In genomic region chr13:102933702-102934101, GRCm38 (mm10) we compare ENCODE assay signal across 11 mouse cellular contexts.
DNase-seq lines count a peak whose midpoint lies in the region; ATAC-seq and TF ChIP-seq lines count a peak whose summit lies in the region.
"Had no signal": no experiment of that assay in that cellular context is flagged by ENCODE, and none has a peak within 500 bp of the region (broad histone marks: within the 10 kb centered on the region; RNA-seq: fewer than 3 reads in every experiment).

No protein-coding gene starts in this region.

- no peak overlapping the region for H3K9ac ChIP-seq in heart, embryonic 12.5 days
- H3K9ac ChIP-seq in heart, postnatal 0 days (replicated peaks; ENCODE audit: low read depth, low read length), result no peak overlapping the region
- H3K9ac ChIP-seq: midbrain, embryonic 13.5 days had no signal

- H3K27ac ChIP-seq in heart, embryonic 12.5 days (ENCODE audit: poor library complexity, severe bottlenecking), result no peak overlapping the region
- peak overlapping the region; percentile 12; the same call in 1 of the 2 replicates for H3K27ac ChIP-seq in heart, postnatal 0 days (ENCODE audit: low read depth)
- H3K27ac ChIP-seq: midbrain, embryonic 13.5 days had no signal

- H3K4me2 ChIP-seq in heart, embryonic 12.5 days, result no peak overlapping the region
- H3K4me2 ChIP-seq in heart, postnatal 0 days (ENCODE audit: low read depth, low read length), result no peak overlapping the region
- H3K4me2 ChIP-seq: liver, embryonic 11.5 days; midbrain, embryonic 13.5 days had no signal

- no peak overlapping the region for H3K4me3 ChIP-seq in heart, embryonic 12.5 days
- no peak overlapping the region for H3K4me3 ChIP-seq in heart, postnatal 0 days (ENCODE audit: low read depth, low read length)
- H3K4me3 ChIP-seq: midbrain, embryonic 13.5 days had no signal

- TF ChIP-seq EP300 in heart, postnatal 0 days (IDR thresholded peaks at IDR 0.05; ENCODE audit: low read depth), result no peak

- H3K4me1 ChIP-seq in heart, embryonic 12.5 days (replicated peaks), result peaks cover 21% of the 10 kb centered on the region; the same call in 1 of the 2 replicates
- peaks cover 19% of the 10 kb centered on the region for H3K4me1 ChIP-seq in heart, postnatal 0 days (ENCODE audit: control insufficient read depth, insufficient read depth)

- no peaks in the 10 kb centered on the region for H3K27me3 ChIP-seq in heart, embryonic 12.5 days (replicated peaks)
- H3K27me3 ChIP-seq in heart, postnatal 0 days (ENCODE audit: control insufficient read depth, insufficient read depth, low read length), result no peaks in the 10 kb centered on the region
- H3K27me3 ChIP-seq: midbrain, embryonic 13.5 days had no signal

- no peak for TF ChIP-seq CTCF in heart, postnatal 0 days (IDR thresholded peaks at IDR 0.05; ENCODE audit: low read depth)

- peak; percentile 94 for DNase-seq in heart, adult 11 months
- DNase-seq in Muller cell, postnatal 12 days (ENCODE audit: inconsistent ontology term), result peak; percentile 90
- DNase-seq in cerebellum, adult 8-10 months, result peak; percentile 12
- no peak for DNase-seq in heart, postnatal 0 days (ENCODE audit: low spot score)
- no peak for DNase-seq in urinary bladder, postnatal 14 days (ENCODE audit: low spot score)
- DNase-seq in kidney, postnatal 36 days, result no peak
- DNase-seq: kidney, adult 9 months had no signal

- WGBS in heart, embryonic 12.5 days, result 92% methylated on average over 5 of the region's 5 CpGs
- 59% methylated on average over 5 of the region's 5 CpGs for WGBS in heart, postnatal 0 days

- ATAC-seq in heart, embryonic 12.5 days (ENCODE audit: insufficient number of reproducible peaks, low FRiP score), result no peak
- ATAC-seq in heart, postnatal 0 days (ENCODE audit: insufficient read depth, low read depth), result peak; percentile 41; the same call in 1 of the 2 replicates
- no peak for ATAC-seq in inflammation-experienced regulatory T-cells, adult 6 months
- ATAC-seq: midbrain, embryonic 13.5 days had no signal

- no peaks in the 10 kb centered on the region for H3K9me3 ChIP-seq in heart, embryonic 12.5 days (replicated peaks)
- no peaks in the 10 kb centered on the region for H3K9me3 ChIP-seq in heart, postnatal 0 days (replicated peaks; ENCODE audit: control insufficient read depth, low read length)
- H3K9me3 ChIP-seq: midbrain, embryonic 13.5 days had no signal

- H3K36me3 ChIP-seq in heart, embryonic 12.5 days, result no peaks in the 10 kb centered on the region
- H3K36me3 ChIP-seq in heart, postnatal 0 days (replicated peaks; ENCODE audit: control insufficient read depth, insufficient read depth, low read length), result no peaks in the 10 kb centered on the region
- H3K36me3 ChIP-seq: midbrain, embryonic 13.5 days had no signal

Comparison
In these comparisons a context has a peak if more than half of its experiments do, and no peak if none do; other contexts are left out.
1. DNase-seq: peak in heart, adult 11 months (single experiment), Muller cell, postnatal 12 days (single experiment) and cerebellum, adult 8-10 months (single experiment); none in heart, postnatal 0 days (single experiment), urinary bladder, postnatal 14 days (single experiment) and kidney, postnatal 36 days (0 of 2).